Mouse (Mus musculus) thymus, adult 2 months (tissue): ENCODE data around the gene Trpc2. TPM values are rescaled to one million over a fixed set of nuclear protein-coding genes. Genes with fewer than 3 reads are reported as not detected.

ENCODE experiments used
- DNase-seq: peaks from one replicate; pipeline ENCODE4 v3.0.0; 2021
- H3K27ac ChIP-seq: fragments of 200-500 bp; 2 replicates; pipeline ENCODE4 v1.5.1; 2012; ENCODE audit warnings: low read length, control low read depth; ENCODE audit not compliant: control insufficient read depth, insufficient read depth
- H3K27me3 ChIP-seq: fragments of 200-500 bp; 2 replicates; pipeline ENCODE4 v1.6.1; 2012; ENCODE audit warnings: mild to moderate bottlenecking, low read length, moderate library complexity, mixed read lengths; ENCODE audit not compliant: control insufficient read depth, insufficient read depth
- H3K36me3 ChIP-seq: fragments of 200-500 bp; 2 replicates; pipeline ENCODE4 v1.6.1; 2012; ENCODE audit warnings: mild to moderate bottlenecking, low read length, moderate library complexity; ENCODE audit not compliant: control insufficient read depth, insufficient read depth
- H3K4me1 ChIP-seq: fragments of 200-500 bp; replicated peaks from 2 replicates; pipeline ENCODE4 v1.6.1; 2012; ENCODE audit warnings: low read length; ENCODE audit not compliant: control insufficient read depth, insufficient read depth
- H3K4me3 ChIP-seq: fragments of 200-500 bp; 2 replicates; pipeline ENCODE4 v1.5.1; 2012; ENCODE audit warnings: mild to moderate bottlenecking, low read length, control low read depth, moderate library complexity; ENCODE audit not compliant: control insufficient read depth, insufficient read depth
- CTCF ChIP-seq: fragments of 200-500 bp; IDR thresholded peaks from 2 replicates; pipeline ENCODE4 v1.5.1; 2012; ENCODE audit warnings: mild to moderate bottlenecking, control low read depth, low read length, moderate library complexity, borderline replicate concordance; ENCODE audit not compliant: control insufficient read depth, poor library complexity, insufficient read depth; ENCODE audit errors: extremely low read depth
- POLR2A ChIP-seq: fragments of 200-500 bp; IDR thresholded peaks from 2 replicates; pipeline ENCODE4 v1.6.1; 2012; ENCODE audit warnings: mild to moderate bottlenecking, low read length, control low read depth, moderate library complexity; ENCODE audit not compliant: control insufficient read depth, poor library complexity, insufficient read depth; ENCODE audit errors: extremely low read depth
- WGBS: fragments of 180-500 bp; shearing (Covaris S2); methylation state at CpG from one replicate; pipeline ENCODE4 v1.1.7; 2018; 5-methylcytosine and 5-hydroxymethylcytosine counted together
- polyA plus RNA-seq: library from polyadenylated mRNA; depleted of rRNA; stranded (reverse); fragments of >200 nt; gene quantifications from 2 replicates; pipeline ENCODE4 v1.2.3, GENCODE M21; 2012; rRNA removed

The Trpc2 gene
- polyA plus RNA-seq, 1 experiment = 0.92 TPM

DNA sequence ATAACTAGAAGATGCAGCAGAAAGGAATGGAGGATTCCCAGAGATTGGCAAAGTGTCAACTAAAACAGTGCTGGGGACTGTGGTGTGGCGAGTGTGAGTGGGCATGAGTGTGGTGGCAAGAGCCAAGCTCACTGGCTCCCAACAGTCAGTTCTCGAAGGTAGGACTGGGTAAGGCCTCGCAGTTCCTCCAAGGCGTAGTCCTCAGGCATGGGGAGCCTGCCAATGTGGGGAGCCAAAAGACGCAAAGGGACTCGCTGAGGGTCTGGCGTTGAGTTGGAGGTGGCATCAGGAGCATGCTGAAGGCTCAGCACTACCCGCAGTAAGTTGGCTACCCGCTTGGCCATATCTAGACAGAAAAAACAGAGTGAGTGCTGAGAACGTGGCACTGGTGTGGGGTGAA is 37.4 kb downstream of the Trpc2 start:
- Histone ChIP-seq H3K27me3 (no peaks in the 10 kb centered on the region), H3K36me3 (peaks cover 63% of the 10 kb centered on the region), H3K4me3 (no peak overlapping the region), H3K27ac (no peak overlapping the region), H3K4me1 (no peaks in the 10 kb centered on the region)
- 96% methylated on average over 10 of the region's 10 CpGs for WGBS
- no peak for DNase-seq
- no peak for TF ChIP-seq CTCF
- no peak for TF ChIP-seq POLR2A

DNA sequence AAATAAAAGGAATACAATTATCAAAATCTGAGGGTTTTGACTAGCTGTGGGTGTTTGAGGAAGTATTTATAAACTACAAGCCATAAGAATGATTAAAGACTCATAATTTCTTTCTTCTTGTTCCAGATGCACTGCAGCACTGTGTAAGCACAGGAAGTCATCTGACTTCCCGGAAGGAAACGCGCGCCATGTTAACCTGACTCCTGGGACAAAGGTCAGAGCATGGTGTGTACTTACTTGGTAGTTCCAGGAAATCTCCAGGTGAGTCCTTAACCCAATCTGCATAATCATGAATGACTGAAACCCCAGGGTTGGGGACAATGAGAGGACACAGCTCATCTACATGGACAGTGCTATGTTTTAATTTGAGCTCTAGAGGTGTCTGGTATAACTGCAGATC is 49.5 kb downstream of the Trpc2 start:
- Histone ChIP-seq H3K36me3 (peaks cover 61% of the 10 kb centered on the region), H3K27me3 (no peaks in the 10 kb centered on the region), H3K27ac (no peak overlapping the region), H3K4me3 (no peak overlapping the region), H3K4me1 (no peaks in the 10 kb centered on the region)
- DNase-seq = no peak
- 94% methylated on average over 4 of the region's 4 CpGs for WGBS
- TF ChIP-seq CTCF (no peak), POLR2A (no peak)

DNA sequence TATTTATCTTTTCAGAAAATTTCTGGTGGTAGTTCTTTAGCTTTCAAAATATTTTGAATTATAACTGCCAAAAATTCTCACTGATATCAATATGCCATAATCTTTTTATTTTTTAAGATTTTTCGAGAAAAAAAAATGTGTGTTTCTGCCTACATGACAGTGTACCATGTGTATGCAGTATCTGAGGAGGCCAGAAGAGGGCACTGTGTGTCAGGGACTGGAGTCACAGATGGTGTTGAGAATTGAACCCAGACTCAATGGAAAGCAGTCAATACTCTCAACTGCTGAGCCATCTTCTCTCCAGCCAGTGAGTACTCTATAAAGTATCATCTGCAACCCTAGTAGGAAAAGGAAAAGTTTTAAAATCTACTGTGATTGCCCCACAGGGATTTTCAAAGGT is 54.5 kb downstream of the Trpc2 start:
- Histone ChIP-seq H3K36me3 (peaks cover 55% of the 10 kb centered on the region), H3K4me3 (no peak overlapping the region), H3K4me1 (no peaks in the 10 kb centered on the region), H3K27ac (no peak overlapping the region), H3K27me3 (no peaks in the 10 kb centered on the region)
- no peak for TF ChIP-seq POLR2A
- no peak for TF ChIP-seq CTCF
- DNase-seq = peak; percentile 60
- 98% methylated on average over 1 of the region's 1 CpGs for WGBS

DNA sequence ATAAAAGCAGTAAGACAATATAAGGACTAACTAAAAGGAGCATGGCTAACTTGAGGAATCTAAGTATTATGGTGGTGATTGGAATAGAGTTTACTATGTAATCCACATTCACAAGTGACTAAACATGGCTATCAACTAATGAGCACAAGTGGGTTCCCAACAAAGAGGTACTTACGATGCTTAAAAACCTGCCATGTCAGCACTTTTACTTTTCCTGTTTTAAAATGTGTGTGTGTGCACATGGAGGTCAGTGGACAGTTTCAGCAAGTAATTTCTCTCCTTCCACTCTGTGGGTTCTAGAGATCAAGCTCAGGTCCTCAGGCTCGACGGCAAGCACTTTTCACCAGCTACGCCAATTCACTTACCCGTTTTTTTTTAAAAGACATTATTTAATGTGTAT is 55.0 kb downstream of the Trpc2 start:
- no peak for TF ChIP-seq POLR2A
- no peak for TF ChIP-seq CTCF
- Histone ChIP-seq H3K27me3 (no peaks in the 10 kb centered on the region), H3K27ac (no peak overlapping the region), H3K4me3 (no peak overlapping the region), H3K4me1 (no peaks in the 10 kb centered on the region), H3K36me3 (peaks cover 51% of the 10 kb centered on the region)
- WGBS = 97% methylated on average over 5 of the region's 5 CpGs
- DNase-seq = no peak

Other genes starting within 250 kb of the Trpc2 start
- gene Inppl1, start 244.9 kb upstream of the Trpc2 start, polyA plus RNA-seq = 30.4 and 30.6 TPM in 2 replicates
- gene Folr2, start 225.9 kb upstream of the Trpc2 start, polyA plus RNA-seq = 6.4 and 9.3 TPM in 2 replicates
- 77.1 and 103 TPM in 2 replicates for gene Anapc15, start 219.4 kb upstream of the Trpc2 start, polyA plus RNA-seq
- 0.70 and 0.86 TPM in 2 replicates for gene Folr1, start 212.3 kb upstream of the Trpc2 start, polyA plus RNA-seq
- 235 and 239 TPM in 2 replicates for gene Lamtor1, start 177.2 kb upstream of the Trpc2 start, polyA plus RNA-seq
- gene Tomt, start 176.8 kb upstream of the Trpc2 start, polyA plus RNA-seq = 0.08 and 0.20 TPM in 2 replicates
- 4.0 and 6.2 TPM in 2 replicates for gene Lrrc51, start 149.2 kb upstream of the Trpc2 start, polyA plus RNA-seq
- 166 and 186 TPM in 2 replicates for gene Numa1, start 149.0 kb upstream of the Trpc2 start, polyA plus RNA-seq
- gene Il18bp, start 64.4 kb upstream of the Trpc2 start, polyA plus RNA-seq = 57.9 and 80.7 TPM in 2 replicates
- gene Rnf121, start 17.6 kb upstream of the Trpc2 start, polyA plus RNA-seq = 41.0 and 42.1 TPM in 2 replicates
- gene Xndc1, start 17.6 kb upstream of the Trpc2 start, polyA plus RNA-seq = 47.7 and 54.3 TPM in 2 replicates
- 11.9 and 12.1 TPM in 2 replicates for gene Xntrpc, start 17.4 kb upstream of the Trpc2 start, polyA plus RNA-seq
- 15.7 and 23.7 TPM in 2 replicates for gene Art1, start 18.6 kb downstream of the Trpc2 start, polyA plus RNA-seq
- 2.4 and 3.7 TPM in 2 replicates for gene Art5, start 26.4 kb downstream of the Trpc2 start, polyA plus RNA-seq
- gene Chrna10, start 33.7 kb downstream of the Trpc2 start, polyA plus RNA-seq = 1.7 and 1.8 TPM in 2 replicates
- 23.7 and 28.1 TPM in 2 replicates for gene Nup98, start 127.1 kb downstream of the Trpc2 start, polyA plus RNA-seq
- gene Pgap2, start 127.1 kb downstream of the Trpc2 start, polyA plus RNA-seq = 99.7 and 131 TPM in 2 replicates
- gene Rhog, start 172.9 kb downstream of the Trpc2 start, polyA plus RNA-seq = 221 and 282 TPM in 2 replicates
- gene Stim1, start 184.7 kb downstream of the Trpc2 start, polyA plus RNA-seq = 98.6 and 107 TPM in 2 replicates